Mouse (Mus musculus) megakaryocyte-erythroid progenitor cell, adult 5-6 weeks (primary cell): ENCODE results near the gene Sytl3. TPM values are rescaled to one million over a fixed set of nuclear protein-coding genes. Genes with fewer than 3 reads are reported as not detected.

Experiments
- ATAC-seq: replicated peaks from 2 replicates; pipeline ENCODE4 v1.8.0; 2016; ENCODE audit warnings: mild to moderate bottlenecking, inconsistent platforms; ENCODE audit not compliant: severe bottlenecking, poor library complexity, low FRiP score, low TSS enrichment
- total RNA-seq, 2 experiments: library from RNA; stranded (forward) in 1 of 2; stranded (reverse) in 1 of 2; fragments of 200-1000, 215-1000 nt in 1 of 2; fragments of >200 nt in 1 of 2; fragmentation: Nextera tagmentation in 1 of 2; gene quantifications; 2 replicates each; pipeline ENCODE4 v1.2.3; 2014 to 2017

Sytl3 gene
- total RNA-seq, 2 experiments from 2014 or later, result 4.2 TPM; not detected in 1

- no peak for ATAC-seq
These were observed 86.0 kb downstream of the Sytl3 start for GRCm38 (mm10) chr17:6744871-6745270.

DNA sequence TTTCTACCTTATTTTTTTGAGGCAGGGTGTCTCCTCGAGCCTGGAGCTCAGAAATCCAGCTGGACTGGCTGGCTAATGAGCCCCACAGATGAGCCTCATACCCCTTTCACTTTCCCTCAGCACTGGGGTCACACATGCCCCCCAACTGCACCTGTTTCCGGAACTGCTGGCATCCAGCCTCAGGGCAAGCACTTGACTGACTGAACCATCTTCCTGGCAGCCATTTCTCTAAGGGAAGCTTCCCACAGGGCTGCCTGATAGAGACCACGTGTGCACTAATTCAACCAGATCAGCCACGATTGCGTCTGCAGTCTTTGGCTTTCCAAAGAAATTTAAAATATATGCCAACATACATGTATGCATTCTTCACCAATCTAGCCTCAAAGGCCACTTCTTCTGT is 86.6 kb downstream of the Sytl3 start:
- no peak for ATAC-seq

DNA sequence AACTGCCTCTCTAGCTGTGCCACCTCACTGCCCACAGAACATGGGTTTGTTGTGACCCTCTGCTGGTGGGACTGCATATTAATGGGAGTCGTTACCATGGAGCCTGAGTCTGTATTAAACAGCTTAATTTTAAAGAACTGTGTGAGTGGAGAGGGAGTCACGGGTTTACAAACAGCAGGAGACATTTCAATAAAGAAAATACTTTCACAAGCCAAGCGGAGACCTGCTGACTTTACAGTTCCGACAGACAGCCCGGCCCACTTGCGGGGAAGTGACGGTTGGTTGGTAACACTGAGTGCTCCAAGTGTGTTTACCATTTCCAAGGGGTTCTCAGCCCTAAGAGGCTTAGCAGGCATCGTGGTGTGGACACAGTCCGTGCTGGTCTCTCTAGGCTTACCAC is 87.1 kb downstream of the Sytl3 start:
- ATAC-seq, result no peak

DNA sequence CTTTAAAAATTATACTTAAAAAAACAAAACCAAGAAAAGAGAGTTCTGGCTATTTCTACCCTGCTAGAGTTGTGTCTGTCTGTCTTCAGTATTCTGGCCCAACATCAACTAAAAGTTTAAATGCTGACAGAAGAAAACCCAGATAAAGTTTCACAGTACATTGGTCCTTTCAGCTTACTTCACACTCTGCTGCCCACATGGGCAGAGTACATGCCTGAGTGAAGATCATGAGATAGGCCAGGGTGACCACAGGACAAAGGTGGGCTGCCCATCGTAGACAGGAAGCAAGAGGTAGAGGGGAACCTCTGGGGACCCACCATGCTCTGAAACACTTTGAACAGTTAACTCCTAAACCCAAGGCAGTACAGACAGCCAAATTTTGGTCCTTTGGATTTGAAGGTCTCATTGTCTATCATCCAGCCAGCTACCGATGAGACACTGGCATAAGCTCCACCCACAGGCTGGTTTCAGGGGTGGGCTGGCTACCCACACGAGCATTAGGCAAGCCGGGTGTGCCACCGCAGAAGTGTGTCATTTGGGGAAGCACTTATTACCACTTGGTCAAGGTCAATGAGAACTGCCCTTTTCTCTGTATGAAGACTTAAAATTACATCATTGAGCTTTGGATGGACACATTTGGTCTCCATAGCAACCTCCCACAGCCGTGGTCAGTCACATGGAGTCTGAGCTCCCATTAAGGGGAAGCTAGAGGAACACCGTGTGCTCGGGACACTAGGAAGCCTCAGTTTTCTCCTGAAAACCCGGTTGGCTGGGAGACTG is 87.7 kb downstream of the Sytl3 start:
- no peak for ATAC-seq

DNA sequence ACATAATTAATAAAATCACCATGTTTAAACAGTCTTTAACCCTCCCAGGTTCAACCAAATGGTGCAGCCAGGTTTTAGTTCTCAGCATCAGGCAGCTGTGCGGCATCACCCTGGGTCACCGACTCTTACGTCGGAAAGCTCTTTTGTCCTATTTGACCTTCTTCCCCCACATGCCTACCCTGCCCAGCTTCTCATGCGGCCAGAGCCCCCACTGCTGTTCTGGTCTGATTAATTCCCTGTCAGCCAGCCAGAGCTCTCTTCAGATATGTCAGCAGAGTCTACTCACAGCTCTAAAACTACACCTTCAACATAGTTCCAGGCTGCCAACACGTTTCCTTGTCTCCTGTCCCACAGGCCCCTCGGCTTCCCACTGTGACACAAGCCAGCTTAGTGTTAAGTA is 88.6 kb downstream of the Sytl3 start:
- ATAC-seq, result no peak

GRCm38 (mm10) chr17:6748779-6749464 is 90.0 kb downstream of the Sytl3 start:
- ATAC-seq, result no peak

DNA sequence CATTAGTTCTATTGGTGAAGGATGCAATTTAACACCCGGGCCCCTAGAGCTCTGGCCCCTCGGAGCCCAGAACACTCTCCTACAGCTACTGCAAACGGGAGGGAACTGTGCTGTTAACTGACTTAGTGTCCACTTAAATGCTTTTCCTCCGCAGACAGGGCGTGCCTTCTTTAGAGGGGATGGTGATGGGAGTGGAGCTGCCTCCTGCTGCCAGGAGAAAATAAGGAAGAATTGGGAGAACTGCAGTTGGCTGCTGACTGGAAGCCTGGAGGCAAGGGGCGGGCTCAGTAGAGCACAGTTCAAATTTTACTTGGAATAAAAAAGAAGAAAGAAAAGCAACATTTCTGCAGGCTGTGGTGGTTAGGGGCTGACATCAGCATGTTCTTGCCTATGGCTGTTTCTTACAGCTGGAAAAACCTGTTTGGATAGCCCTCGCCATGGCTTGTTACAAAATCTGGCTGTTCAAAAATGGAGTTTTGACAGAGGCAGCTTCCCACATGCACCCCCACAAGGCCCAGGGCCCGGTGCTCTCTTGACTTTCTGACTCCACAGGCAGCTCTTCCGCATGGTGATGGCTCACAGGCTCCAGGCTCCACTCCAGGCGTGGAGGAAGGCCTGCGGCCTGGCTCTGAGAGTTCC is 92.4 kb downstream of the Sytl3 start:
- ATAC-seq, result no peak

DNA sequence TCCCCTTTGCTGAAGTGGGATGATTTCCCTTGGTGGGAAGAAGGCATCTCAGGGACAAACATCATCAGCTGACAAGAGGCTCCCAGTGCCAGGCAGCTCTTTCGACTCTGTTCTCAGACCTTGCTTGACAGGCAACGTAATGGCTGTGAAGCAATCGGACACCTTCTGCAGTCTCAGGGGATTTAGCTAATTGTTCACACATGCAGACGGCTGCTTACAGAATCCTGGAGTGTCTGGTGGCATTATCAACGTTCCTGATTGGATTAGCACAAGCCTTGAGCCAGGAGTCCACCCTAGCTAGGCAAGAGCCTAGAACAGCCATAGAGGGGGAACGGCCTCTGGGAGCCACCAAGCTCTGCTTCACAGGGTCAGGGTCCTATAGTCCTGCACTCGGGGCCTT is 93.5 kb downstream of the Sytl3 start:
- ATAC-seq, result no peak

DNA sequence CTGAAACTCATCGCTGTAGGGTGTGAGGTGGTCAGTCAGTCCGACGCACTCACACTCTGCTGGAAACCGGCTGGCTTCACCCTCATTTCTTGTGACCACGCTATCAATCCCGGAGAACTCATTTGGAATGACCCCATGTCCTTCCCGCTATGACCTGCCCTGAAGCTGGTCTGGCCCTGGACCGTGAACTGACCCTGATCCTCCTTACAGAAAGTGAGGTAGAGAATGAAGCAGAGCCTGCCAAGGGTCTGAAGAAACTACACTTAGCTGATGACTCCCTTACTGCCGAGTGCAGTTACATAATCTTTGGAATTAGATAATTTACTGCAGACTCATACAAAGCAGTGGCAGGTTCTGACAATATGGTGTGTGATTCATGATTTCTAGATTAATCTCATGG is 96.3 kb downstream of the Sytl3 start:
- ATAC-seq, result no peak

- ATAC-seq, result no peak
These were observed 97.0 kb downstream of the Sytl3 start for GRCm38 (mm10) chr17:6755873-6756272.

GRCm38 (mm10) chr17:6757902-6758301 is 99.0 kb downstream of the Sytl3 start:
- ATAC-seq, result no peak

GRCm38 (mm10) chr17:6758845-6759244 is 100.0 kb downstream of the Sytl3 start:
- no peak for ATAC-seq

DNA sequence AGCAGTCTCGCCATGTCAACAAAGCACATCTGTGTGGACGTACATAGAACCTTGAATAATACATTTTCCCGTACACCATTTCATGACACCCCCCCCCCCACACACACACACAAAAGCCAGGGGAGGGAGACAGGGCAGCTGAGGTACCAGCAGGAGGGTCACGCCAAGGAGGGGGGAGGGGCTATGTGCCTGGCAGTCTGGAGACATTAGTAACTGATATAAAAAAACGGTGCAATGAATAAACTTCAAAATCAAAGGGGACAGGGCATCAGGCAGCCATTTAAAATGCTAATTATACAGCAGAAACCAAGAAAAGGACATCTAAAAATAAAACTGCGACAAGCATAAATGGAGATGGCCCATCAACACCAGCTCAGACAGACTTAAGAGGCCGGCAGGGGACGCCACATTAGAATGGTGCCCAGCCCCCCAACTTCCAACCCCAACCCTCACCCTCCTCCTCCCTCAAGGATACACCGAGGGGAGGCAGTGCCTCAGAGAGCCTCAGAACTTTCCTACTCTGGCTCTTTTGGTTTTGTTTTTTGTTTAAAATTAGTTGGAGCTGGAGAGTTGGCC is 100.9 kb downstream of the Sytl3 start:
- ATAC-seq, result no peak

DNA sequence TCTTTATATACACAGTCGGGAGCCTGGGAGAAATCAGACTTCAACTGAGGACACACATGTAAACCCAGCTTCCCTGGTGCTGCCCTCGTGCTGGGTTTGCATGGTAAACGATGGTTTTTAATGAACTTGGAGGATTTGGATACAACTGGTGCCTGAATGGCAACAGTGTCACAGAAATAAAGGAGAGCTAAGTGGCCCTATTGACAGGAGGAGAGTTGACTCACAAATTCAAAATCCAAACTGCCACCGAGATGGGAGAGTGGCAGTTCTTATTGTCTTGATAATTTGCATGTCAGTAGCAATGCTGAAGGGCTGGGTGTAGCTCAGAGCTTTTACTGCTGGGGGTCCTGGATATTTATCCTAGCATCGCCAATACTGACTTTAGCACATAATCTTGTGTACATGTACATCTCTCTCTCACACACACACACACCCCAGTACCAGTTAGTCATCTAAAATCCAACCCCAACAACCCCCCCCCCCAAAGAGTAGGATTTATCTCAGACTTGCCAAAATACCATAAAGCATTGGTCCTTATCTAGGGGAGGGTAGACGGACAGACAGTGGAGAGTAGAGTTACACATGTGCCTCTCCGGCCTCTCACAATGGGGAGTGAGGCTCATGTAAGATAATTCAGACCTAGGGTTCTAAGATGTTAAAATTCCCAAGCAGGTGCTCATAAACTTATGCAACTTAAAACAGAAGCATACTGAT is 104.8 kb downstream of the Sytl3 start:
- peak; percentile 54 for ATAC-seq

- ATAC-seq, result 0 out of 2 replicates have a peak, but pooled peaks have one; percentile 7
These were observed 105.3 kb downstream of the Sytl3 start for GRCm38 (mm10) chr17:6764227-6764593.

DNA sequence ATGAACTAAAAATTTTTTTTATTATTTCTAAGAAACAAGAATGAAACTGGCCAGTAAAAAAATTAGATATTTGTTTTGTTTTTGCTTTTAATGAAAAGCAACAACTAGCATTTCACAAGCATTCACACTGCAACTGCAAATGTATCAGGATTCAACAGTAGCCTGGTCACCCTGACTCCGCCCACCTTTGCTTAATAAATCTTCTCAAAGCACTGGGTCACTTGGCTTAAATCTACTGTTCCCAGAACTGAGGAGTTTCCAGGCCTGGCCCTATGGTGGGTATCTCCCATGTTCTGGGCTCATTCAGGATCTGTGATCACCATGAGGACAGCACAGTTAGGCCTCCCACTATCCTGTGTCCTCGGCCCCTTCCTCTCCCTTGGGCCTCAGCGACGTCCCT is 105.8 kb downstream of the Sytl3 start:
- ATAC-seq, result no peak

DNA sequence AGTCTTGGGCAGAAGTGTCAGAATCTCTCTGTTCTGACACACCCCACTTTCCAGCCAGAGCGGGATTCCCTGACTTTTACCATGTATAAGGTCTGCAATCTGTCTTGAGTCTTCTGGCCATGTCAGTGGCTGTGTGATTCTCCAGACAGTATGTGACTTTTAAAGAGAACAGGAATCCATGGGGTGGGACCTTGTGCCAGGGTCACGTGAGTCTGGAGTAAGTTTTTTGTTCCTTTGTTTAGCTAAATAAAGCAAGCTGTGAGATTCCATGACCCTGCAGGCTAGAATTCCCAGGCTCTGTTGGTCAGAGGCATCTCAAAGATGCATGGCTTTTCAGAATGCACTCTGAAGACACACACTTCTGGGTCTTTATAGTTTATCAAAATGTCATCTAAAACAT is 107.0 kb downstream of the Sytl3 start:
- no peak for ATAC-seq

DNA sequence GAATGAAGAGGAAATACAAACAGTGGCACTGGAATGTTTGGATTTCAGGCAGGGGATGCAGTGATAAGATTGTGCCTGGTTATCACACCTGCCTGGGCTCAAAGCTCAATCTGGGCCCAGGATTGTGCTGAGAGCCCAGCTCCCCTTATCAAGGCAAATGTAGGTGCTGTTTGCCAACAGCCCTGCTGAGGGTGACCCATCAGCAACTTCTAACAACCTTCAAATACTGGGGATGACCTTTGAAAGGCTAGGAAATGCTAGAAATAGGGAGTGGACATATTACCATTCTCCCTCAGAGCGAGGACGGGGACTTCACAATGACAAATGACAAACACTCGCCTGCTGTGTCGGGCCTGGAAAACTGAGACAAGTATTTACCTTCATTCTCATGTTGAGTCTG is 107.9 kb downstream of the Sytl3 start:
- ATAC-seq, result no peak

GRCm38 (mm10) chr17:6767771-6768170 is 108.9 kb downstream of the Sytl3 start:
- ATAC-seq, result no peak

DNA sequence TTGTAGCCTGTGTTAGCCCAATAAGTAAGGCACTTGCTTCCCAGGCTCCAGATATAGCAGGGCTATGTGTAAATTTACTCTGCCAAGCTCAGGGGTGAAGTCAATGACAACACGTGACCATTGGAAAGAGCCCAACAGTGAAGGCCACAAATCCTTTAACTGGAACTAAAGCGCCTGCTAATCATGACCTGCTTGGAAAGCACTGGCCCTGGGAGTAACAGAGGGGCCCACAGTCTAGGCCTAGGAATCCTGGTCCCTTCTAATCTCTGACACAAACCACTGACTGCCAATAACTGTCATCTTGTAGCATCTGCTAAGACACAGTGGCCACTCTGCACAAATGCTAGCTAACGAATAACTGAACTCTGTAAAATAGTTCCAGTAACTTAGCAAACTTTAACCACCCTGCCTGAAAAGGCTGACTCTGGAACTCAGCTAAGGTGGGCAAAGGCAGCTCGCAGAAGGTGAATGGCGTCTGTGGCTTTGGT is 109.5 kb downstream of the Sytl3 start:
- ATAC-seq, result no peak
